Mouse (Mus musculus) spleen, adult 2 months (tissue): ENCODE measurements around the gene E330017A01Rik. TPM values are rescaled to one million over a fixed set of nuclear protein-coding genes. Genes with fewer than 3 reads are reported as not detected.

ENCODE experiments used
- DNase-seq, 2 experiments: peaks; one replicate each; pipeline versions ENCODE4 v3.0.0 to v3.0.0-alpha.2; 2012 to 2021; ENCODE audit warnings: low spot score in 2 of 2, low read depth in 1 of 2
- H3K27ac ChIP-seq: fragments of 200-500 bp; 2 replicates; pipeline ENCODE4 v1.5.1; 2012; ENCODE audit warnings: low read length, inconsistent platforms; ENCODE audit not compliant: insufficient read depth
- H3K27me3 ChIP-seq: fragments of 200-500 bp; 2 replicates; pipeline ENCODE4 v1.6.1; 2012; ENCODE audit warnings: mild to moderate bottlenecking, moderate library complexity, low read length, inconsistent platforms; ENCODE audit not compliant: control insufficient read depth, insufficient read depth
- H3K36me3 ChIP-seq: fragments of 200-500 bp; 2 replicates; pipeline ENCODE4 v1.6.1; 2012; ENCODE audit warnings: mild to moderate bottlenecking, low read length, inconsistent platforms; ENCODE audit not compliant: control insufficient read depth, insufficient read depth
- H3K4me1 ChIP-seq: fragments of 200-500 bp; 2 replicates; pipeline ENCODE4 v1.6.1; 2011; ENCODE audit warnings: inconsistent platforms; ENCODE audit not compliant: control insufficient read depth, insufficient read depth, insufficient read length
- H3K4me3 ChIP-seq: fragments of 200-500 bp; 2 replicates; pipeline ENCODE4 v1.5.1; 2011; ENCODE audit warnings: mild to moderate bottlenecking, inconsistent platforms; ENCODE audit not compliant: insufficient read depth, insufficient read length; ENCODE audit errors: extremely low read depth
- CTCF ChIP-seq: fragments of 200-500 bp; IDR thresholded peaks from 2 replicates; pipeline ENCODE4 v1.5.1; 2011; ENCODE audit warnings: mild to moderate bottlenecking, inconsistent platforms; ENCODE audit not compliant: insufficient read depth, insufficient read length, insufficient replicate concordance; ENCODE audit errors: extremely low read depth
- POLR2A ChIP-seq: fragments of 200-500 bp; IDR thresholded peaks from 2 replicates; pipeline ENCODE4 v1.6.1; 2011; ENCODE audit warnings: low read depth, low read length, inconsistent platforms
- WGBS: fragments of 180-500 bp; shearing (Covaris S2); methylation state at CpG from one replicate; pipeline ENCODE4 v1.1.7; 2018; 5-methylcytosine and 5-hydroxymethylcytosine counted together
- polyA plus RNA-seq: library from polyadenylated mRNA; depleted of rRNA; stranded (reverse); fragments of >200 nt; gene quantifications from 2 replicates; pipeline ENCODE4 v1.2.3, GENCODE M21; 2012

Gene E330017A01Rik
- polyA plus RNA-seq, 1 experiment = not detected

- WGBS = 95% methylated on average over 2 of the region's 2 CpGs
- Histone ChIP-seq H3K4me1 (no peaks in the 10 kb centered on the region), H3K27me3 (no peaks in the 10 kb centered on the region), H3K4me3 (no peak overlapping the region), H3K36me3 (no peaks in the 10 kb centered on the region), H3K27ac (no peak overlapping the region)
- DNase-seq = no peak
- TF ChIP-seq CTCF = no peak
- no peak for TF ChIP-seq POLR2A
Observed at GRCm38 (mm10) chr16:58663816-58664215, 25.3 kb upstream of the E330017A01Rik start.

DNA sequence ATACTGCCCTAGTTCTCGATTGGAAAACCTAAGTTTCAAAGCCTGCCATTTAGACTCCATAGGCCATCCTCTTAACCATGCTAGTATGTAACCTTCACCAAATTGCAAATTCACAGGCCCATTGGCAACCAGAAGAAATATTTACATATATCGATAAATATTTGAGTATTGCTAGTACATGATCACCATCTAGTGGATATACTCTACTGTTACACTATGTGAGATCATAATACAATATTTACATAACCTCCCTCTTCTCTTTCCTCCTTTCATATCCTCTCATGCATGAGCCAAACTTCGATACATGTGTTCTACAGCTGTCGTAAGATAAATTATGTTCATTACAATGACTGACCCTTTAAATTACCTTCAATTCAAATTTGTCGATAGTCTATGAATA lies 24.5 kb upstream of the E330017A01Rik start:
- Histone ChIP-seq H3K4me1 (no peaks in the 10 kb centered on the region), H3K4me3 (no peak overlapping the region), H3K27ac (no peak overlapping the region), H3K36me3 (no peaks in the 10 kb centered on the region), H3K27me3 (no peaks in the 10 kb centered on the region)
- no peak for DNase-seq
- WGBS = 49% methylated on average over 5 of the region's 5 CpGs
- no peak for TF ChIP-seq CTCF
- TF ChIP-seq POLR2A = no peak

- TF ChIP-seq POLR2A (no peak), CTCF (no peak)
- no peak overlapping the region for H3K27ac ChIP-seq
- H3K27me3 ChIP-seq = no peaks in the 10 kb centered on the region
- no peak overlapping the region for H3K4me3 ChIP-seq
- H3K36me3 ChIP-seq = no peaks in the 10 kb centered on the region
- no peaks in the 10 kb centered on the region for H3K4me1 ChIP-seq
- DNase-seq = no peak
Observed at GRCm38 (mm10) chr16:58662287-58662791, 23.8 kb upstream of the E330017A01Rik start.

- Histone ChIP-seq H3K4me3 (no peak overlapping the region), H3K27me3 (no peaks in the 10 kb centered on the region), H3K4me1 (no peaks in the 10 kb centered on the region), H3K27ac (peak overlapping the region; percentile 20; the same call in 1 of the 2 replicates), H3K36me3 (no peaks in the 10 kb centered on the region)
- DNase-seq = no peak
- TF ChIP-seq POLR2A (no peak), CTCF (no peak)
- 64% methylated on average over 5 of the region's 5 CpGs for WGBS
Observed at GRCm38 (mm10) chr16:58661826-58662225, 23.3 kb upstream of the E330017A01Rik start.

GRCm38 (mm10) chr16:58658668-58659067 lies 20.1 kb upstream of the E330017A01Rik start:
- no peak for TF ChIP-seq CTCF
- no peak for TF ChIP-seq POLR2A
- Histone ChIP-seq H3K27ac (no peak overlapping the region), H3K27me3 (no peaks in the 10 kb centered on the region), H3K4me1 (no peaks in the 10 kb centered on the region), H3K4me3 (no peak overlapping the region), H3K36me3 (no peaks in the 10 kb centered on the region)
- WGBS = 88% methylated on average over 6 of the region's 6 CpGs
- DNase-seq = no peak

DNA sequence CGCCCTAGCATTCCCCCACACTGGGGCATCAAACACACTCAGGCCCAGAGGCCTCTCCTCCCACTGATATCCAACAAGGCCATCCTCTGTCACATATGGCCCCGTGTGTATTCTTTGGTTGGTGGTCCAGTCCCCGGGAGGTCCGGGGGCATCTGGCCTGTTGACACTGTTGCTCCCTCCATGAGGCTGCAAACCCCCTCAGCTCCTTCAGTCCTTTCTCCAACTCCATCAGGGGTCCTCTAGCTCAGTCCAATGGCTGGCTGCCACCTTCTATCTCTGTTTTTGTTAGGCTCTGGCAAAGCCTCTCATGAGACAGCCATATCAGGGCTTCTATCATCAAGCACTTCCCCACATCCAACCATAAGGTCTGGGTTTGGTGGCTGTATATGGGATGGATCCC lies 18.0 kb upstream of the E330017A01Rik start:
- Histone ChIP-seq H3K36me3 (no peaks in the 10 kb centered on the region), H3K27me3 (no peaks in the 10 kb centered on the region), H3K4me3 (no peak overlapping the region), H3K4me1 (no peaks in the 10 kb centered on the region), H3K27ac (no peak overlapping the region)
- no peak for DNase-seq
- 88% methylated on average over 4 of the region's 4 CpGs for WGBS
- TF ChIP-seq CTCF (no peak), POLR2A (no peak)

GRCm38 (mm10) chr16:58655751-58656150 lies 17.2 kb upstream of the E330017A01Rik start:
- Histone ChIP-seq H3K27me3 (no peaks in the 10 kb centered on the region), H3K4me1 (no peaks in the 10 kb centered on the region), H3K4me3 (no peak overlapping the region), H3K27ac (no peak overlapping the region), H3K36me3 (no peaks in the 10 kb centered on the region)
- DNase-seq = no peak
- TF ChIP-seq CTCF (no peak), POLR2A (no peak)
